Mouse (Mus musculus) liver, embryonic 16.5 days (tissue): ENCODE measurements at regions not wholly inside any gene's neighbourhood (a gene's known extent, or its start where the extent isn't known, plus 50 kb on each side); places are given as distances from the start of the nearest gene placed in this dataset.

Experiments
- ATAC-seq: fragments of 200-750 bp; cut with Nextera tagmentation; 2 replicates; pipeline ENCODE4 v1.8.0; 2017; ENCODE audit warnings: low read depth, mild to moderate bottlenecking, moderate number of reproducible peaks, moderate library complexity
- H3K27ac ChIP-seq: fragments of 300-500 bp; sonication (generic); 2 replicates; pipeline ENCODE4 v1.5.1; 2014; ENCODE audit warnings: mild to moderate bottlenecking, low read length
- H3K27me3 ChIP-seq: fragments of 300-500 bp; sonication (generic); 2 replicates; pipeline ENCODE4 v1.6.1; 2014; ENCODE audit warnings: low read depth, low read length, mixed read lengths; ENCODE audit not compliant: control insufficient read depth, insufficient read depth
- H3K36me3 ChIP-seq: fragments of 300-500 bp; sonication (generic); 2 replicates; pipeline ENCODE4 v1.6.1; 2014; ENCODE audit warnings: mild to moderate bottlenecking; ENCODE audit not compliant: control insufficient read depth, insufficient read depth
- H3K4me1 ChIP-seq: fragments of 300-500 bp; sonication (generic); 2 replicates; pipeline ENCODE4 v1.6.1; 2014; ENCODE audit warnings: low read depth, low read length, mixed read lengths; ENCODE audit not compliant: control insufficient read depth
- H3K4me2 ChIP-seq: fragments of 300-500 bp; sonication (generic); 2 replicates; pipeline ENCODE4 v1.6.1; 2014; ENCODE audit warnings: low read depth, low read length, mixed read lengths
- H3K4me3 ChIP-seq: fragments of 300-500 bp; sonication (generic); 2 replicates; pipeline ENCODE4 v1.5.1; 2014; ENCODE audit warnings: low read depth, mild to moderate bottlenecking, low read length
- H3K9ac ChIP-seq: fragments of 300-500 bp; sonication (generic); 2 replicates; pipeline ENCODE4 v1.6.1; 2014; ENCODE audit warnings: low read depth, low read length
- H3K9me3 ChIP-seq: fragments of 300-500 bp; sonication (generic); replicated peaks from 2 replicates; pipeline ENCODE4 v1.6.1; 2016; ENCODE audit warnings: low read length; ENCODE audit not compliant: control insufficient read depth
- WGBS: fragments of 180-500 bp; shearing (Covaris S2); extraction: QIAGEN DNeasy Blood & Tissue Kit; methylation state at CpG from one replicate; pipeline ENCODE4 v1.1.7; 2014; ENCODE audit not compliant: insufficient replicate concordance; 5-methylcytosine and 5-hydroxymethylcytosine counted together

- no peaks in the 10 kb centered on the region for H3K4me1 ChIP-seq
- no peaks in the 10 kb centered on the region for H3K36me3 ChIP-seq
- ATAC-seq = no peak
- no peak overlapping the region for H3K4me2 ChIP-seq
- H3K4me3 ChIP-seq = no peak overlapping the region
- no peaks in the 10 kb centered on the region for H3K27me3 ChIP-seq
- H3K9me3 ChIP-seq = no peaks in the 10 kb centered on the region
- no peak overlapping the region for H3K9ac ChIP-seq
- H3K27ac ChIP-seq = no peak overlapping the region
- WGBS = 35% methylated on average over 3 of the region's 3 CpGs
Observed at GRCm38 (mm10) chr10:16874131-16874530, 848.9 kb upstream of the Cited2 start.

GRCm38 (mm10) chr10:16878197-16878596 is 844.8 kb upstream of the Cited2 start:
- Histone ChIP-seq H3K9ac (no peak overlapping the region), H3K36me3 (no peaks in the 10 kb centered on the region), H3K27ac (no peak overlapping the region), H3K27me3 (no peaks in the 10 kb centered on the region), H3K4me1 (no peaks in the 10 kb centered on the region), H3K4me2 (no peak overlapping the region), H3K4me3 (no peak overlapping the region), H3K9me3 (no peaks in the 10 kb centered on the region)
- no peak for ATAC-seq

- Histone ChIP-seq H3K9ac (no peak overlapping the region), H3K4me1 (no peaks in the 10 kb centered on the region), H3K36me3 (no peaks in the 10 kb centered on the region), H3K4me2 (no peak overlapping the region), H3K4me3 (no peak overlapping the region), H3K27ac (no peak overlapping the region), H3K9me3 (no peaks in the 10 kb centered on the region), H3K27me3 (no peaks in the 10 kb centered on the region)
- ATAC-seq = no peak
Observed at GRCm38 (mm10) chr10:16893316-16893715, 829.7 kb upstream of the Cited2 start.

- Histone ChIP-seq H3K36me3 (no peaks in the 10 kb centered on the region), H3K4me3 (no peak overlapping the region), H3K9me3 (no peaks in the 10 kb centered on the region), H3K27ac (no peak overlapping the region), H3K4me1 (no peaks in the 10 kb centered on the region), H3K27me3 (no peaks in the 10 kb centered on the region), H3K4me2 (no peak overlapping the region), H3K9ac (no peak overlapping the region)
- ATAC-seq = no peak
Observed at GRCm38 (mm10) chr10:16895332-16895731, 827.7 kb upstream of the Cited2 start.

GRCm38 (mm10) chr10:16922888-16923287 is 800.1 kb upstream of the Cited2 start:
- ATAC-seq = no peak
- WGBS = 50% methylated on average over 2 of the region's 2 CpGs

GRCm38 (mm10) chr10:16923851-16924250 is 799.2 kb upstream of the Cited2 start:
- no peaks in the 10 kb centered on the region for H3K4me1 ChIP-seq
- H3K9ac ChIP-seq = no peak overlapping the region
- no peaks in the 10 kb centered on the region for H3K27me3 ChIP-seq
- no peaks in the 10 kb centered on the region for H3K36me3 ChIP-seq
- H3K4me3 ChIP-seq = no peak overlapping the region
- H3K9me3 ChIP-seq = no peaks in the 10 kb centered on the region
- 61% methylated on average over 6 of the region's 6 CpGs for WGBS
- H3K4me2 ChIP-seq = no peak overlapping the region
- no peak overlapping the region for H3K27ac ChIP-seq
- ATAC-seq = no peak

More at GRCm38 (mm10) chr10:16922888-16923287, 800.1 kb upstream of the Cited2 start:
- no peaks in the 10 kb centered on the region for H3K4me1 ChIP-seq
- no peak overlapping the region for H3K4me3 ChIP-seq
- no peak overlapping the region for H3K27ac ChIP-seq
- H3K4me2 ChIP-seq = no peak overlapping the region
- no peaks in the 10 kb centered on the region for H3K27me3 ChIP-seq
- no peaks in the 10 kb centered on the region for H3K9me3 ChIP-seq
- H3K36me3 ChIP-seq = no peaks in the 10 kb centered on the region
- no peak overlapping the region for H3K9ac ChIP-seq

GRCm38 (mm10) chr10:16937705-16938104 is 785.3 kb upstream of the Cited2 start:
- no peaks in the 10 kb centered on the region for H3K27me3 ChIP-seq
- no peaks in the 10 kb centered on the region for H3K4me1 ChIP-seq
- no peaks in the 10 kb centered on the region for H3K9me3 ChIP-seq
- no peaks in the 10 kb centered on the region for H3K36me3 ChIP-seq
- H3K4me2 ChIP-seq = no peak overlapping the region
- no peak overlapping the region for H3K4me3 ChIP-seq
- H3K9ac ChIP-seq = no peak overlapping the region
- ATAC-seq = no peak
- 68% methylated on average over 4 of the region's 4 CpGs for WGBS
- H3K27ac ChIP-seq = no peak overlapping the region

- Histone ChIP-seq H3K4me2 (no peak overlapping the region), H3K36me3 (no peaks in the 10 kb centered on the region), H3K9me3 (no peaks in the 10 kb centered on the region), H3K9ac (no peak overlapping the region), H3K27me3 (no peaks in the 10 kb centered on the region), H3K4me3 (no peak overlapping the region), H3K4me1 (no peaks in the 10 kb centered on the region), H3K27ac (no peak overlapping the region)
- 36% methylated on average over 1 of the region's 1 CpGs for WGBS
- ATAC-seq = no peak
Observed at GRCm38 (mm10) chr10:16951636-16952035, 771.4 kb upstream of the Cited2 start.

- WGBS = 66% methylated on average over 3 of the region's 3 CpGs
- no peak overlapping the region for H3K9ac ChIP-seq
Observed at GRCm38 (mm10) chr10:16960971-16961370, 762.0 kb upstream of the Cited2 start.

GRCm38 (mm10) chr10:16962463-16962862 is 760.6 kb upstream of the Cited2 start:
- Histone ChIP-seq H3K4me2 (no peak overlapping the region), H3K4me1 (no peaks in the 10 kb centered on the region), H3K27ac (no peak overlapping the region), H3K36me3 (no peaks in the 10 kb centered on the region), H3K9me3 (no peaks in the 10 kb centered on the region), H3K4me3 (no peak overlapping the region), H3K27me3 (no peaks in the 10 kb centered on the region), H3K9ac (no peak overlapping the region)
- 57% methylated on average over 2 of the region's 2 CpGs for WGBS
- ATAC-seq = no peak

More at GRCm38 (mm10) chr10:16960971-16961370, 762.0 kb upstream of the Cited2 start:
- H3K9me3 ChIP-seq = no peaks in the 10 kb centered on the region
- no peak overlapping the region for H3K4me2 ChIP-seq
- H3K4me1 ChIP-seq = no peaks in the 10 kb centered on the region
- no peaks in the 10 kb centered on the region for H3K27me3 ChIP-seq
- H3K27ac ChIP-seq = no peak overlapping the region
- ATAC-seq = 0 out of 2 replicates have a peak, but pooled peaks have one; percentile 43
- H3K36me3 ChIP-seq = no peaks in the 10 kb centered on the region
- no peak overlapping the region for H3K4me3 ChIP-seq
